Mouse (Mus musculus): ENCODE data around the gene Vti1a.

- TF ChIP-seq CTCF (IDR thresholded peaks at IDR 0.05; ENCODE audit: low read depth, low read length) (no peak), TAL1 (conservative IDR thresholded peaks at IDR 0.05; ENCODE audit: low read depth, low read length) (no peak), GATA1 (IDR thresholded peaks at IDR 0.05; ENCODE audit: borderline replicate concordance, low read length) (no peak), GATA2 (IDR thresholded peaks at IDR 0.05; ENCODE audit: borderline replicate concordance, low read depth, low read length) (no peak), POLR2AphosphoS5 (IDR thresholded peaks at IDR 0.05; ENCODE audit: insufficient replicate concordance, low read depth, low read length) (no peak)
These were observed 21.6 kb downstream of the Vti1a start for GRCm38 (mm10) chr19:55337664-55338063.
